Mouse (Mus musculus) brain, embryonic 14.5 days (tissue): ENCODE results near the gene Sdf2l1. TPM values are rescaled to one million over a fixed set of nuclear protein-coding genes. Genes with fewer than 3 reads are reported as not detected.
"Not testable (repeated sequence)": the region's sequence is repeated elsewhere in the genome, so short reads cannot be mapped to it uniquely, and the experiment has no call there.

ENCODE experiments used
- DNase-seq: peaks from one replicate; pipeline ENCODE4 v3.0.0-alpha.2; 2011; ENCODE audit warnings: low read depth
- CTCF ChIP-seq: fragments of 200-500 bp; IDR thresholded peaks from 2 replicates; pipeline ENCODE4 v1.5.1; 2012; ENCODE audit warnings: inconsistent platforms, mild to moderate bottlenecking, moderate library complexity, borderline replicate concordance; ENCODE audit not compliant: insufficient read depth, insufficient read length; ENCODE audit errors: extremely low read depth
- POLR2A ChIP-seq: fragments of 200-500 bp; IDR thresholded peaks from 2 replicates; pipeline ENCODE4 v1.6.1; 2012; ENCODE audit warnings: mild to moderate bottlenecking, inconsistent platforms, borderline replicate concordance; ENCODE audit not compliant: poor library complexity, insufficient read depth, insufficient read length, severe bottlenecking; ENCODE audit errors: extremely low read depth
- polyA plus RNA-seq: library from polyadenylated mRNA; depleted of rRNA; stranded (reverse); fragments of >200 nt; gene quantifications from 2 replicates; pipeline ENCODE4 v1.2.3, GENCODE M21; 2012; rRNA removed

Gene Sdf2l1
- 20.2 and 23.4 TPM in 2 replicates for polyA plus RNA-seq

- peak; percentile 61 for TF ChIP-seq CTCF
- TF ChIP-seq POLR2A = peak; percentile 67
- peak; percentile 99 for DNase-seq
These were observed at the start of gene Sdf2l1 for GRCm38 (mm10) chr16:17132089-17132905. Gene Sdf2l1, minus strand, starts transcription at chr16:17132383.

- no peak for TF ChIP-seq CTCF
- TF ChIP-seq POLR2A = no peak
- DNase-seq = peak; percentile 1
These were observed 49.2 kb upstream of the Sdf2l1 start for GRCm38 (mm10) chr16:17181382-17181781.

GRCm38 (mm10) chr16:17179706-17180105 is 47.5 kb upstream of the Sdf2l1 start:
- TF ChIP-seq POLR2A = no peak
- no peak for TF ChIP-seq CTCF
- DNase-seq = no peak

GRCm38 (mm10) chr16:17177623-17178170 is 45.5 kb upstream of the Sdf2l1 start:
- no peak for TF ChIP-seq POLR2A
- no peak for TF ChIP-seq CTCF
- DNase-seq = no peak

- no peak for DNase-seq
- no peak for TF ChIP-seq POLR2A
- TF ChIP-seq CTCF = no peak
These were observed 43.6 kb upstream of the Sdf2l1 start for GRCm38 (mm10) chr16:17175765-17176164.

- no peak for TF ChIP-seq POLR2A
- TF ChIP-seq CTCF = no peak
- DNase-seq = no peak
These were observed 35.9 kb upstream of the Sdf2l1 start for GRCm38 (mm10) chr16:17168049-17168448.

GRCm38 (mm10) chr16:17167179-17167578 is 35.0 kb upstream of the Sdf2l1 start:
- DNase-seq = no peak
- TF ChIP-seq CTCF (no peak), POLR2A (no peak)

GRCm38 (mm10) chr16:17165478-17165877 is 33.3 kb upstream of the Sdf2l1 start:
- DNase-seq = not testable (repeated sequence)

GRCm38 (mm10) chr16:17154346-17154745 is 22.2 kb upstream of the Sdf2l1 start:
- no peak for TF ChIP-seq CTCF
- no peak for TF ChIP-seq POLR2A

GRCm38 (mm10) chr16:17151874-17152273 is 19.7 kb upstream of the Sdf2l1 start:
- no peak for TF ChIP-seq CTCF
- TF ChIP-seq POLR2A = no peak
- no peak for DNase-seq

More at GRCm38 (mm10) chr16:17154346-17154745, 22.2 kb upstream of the Sdf2l1 start:
- no peak for DNase-seq

- TF ChIP-seq POLR2A (no peak), CTCF (no peak)
These were observed 18.5 kb upstream of the Sdf2l1 start for GRCm38 (mm10) chr16:17150520-17151258.

GRCm38 (mm10) chr16:17148084-17148483 is 15.9 kb upstream of the Sdf2l1 start:
- no peak for TF ChIP-seq POLR2A
- TF ChIP-seq CTCF = peak; percentile 45
- peak; percentile 42 for DNase-seq

More at GRCm38 (mm10) chr16:17150520-17151258, 18.5 kb upstream of the Sdf2l1 start:
- no peak for DNase-seq
